Mouse (Mus musculus) stomach, postnatal 0 days (tissue): ENCODE measurements around the gene Prdm16.

Experiments used
- CTCF ChIP-seq: IDR thresholded peaks from 2 replicates; pipeline ENCODE4 v1.5.1; 2016; ENCODE audit warnings: antibody characterized with exemption, low read depth, mild to moderate bottlenecking, moderate library complexity
- EP300 ChIP-seq: optimal IDR thresholded peaks from 2 replicates; pipeline ENCODE3; 2016; ENCODE audit warnings: antibody characterized with exemption

GRCm38 (mm10) chr4:154333300-154333699 is 303.4 kb downstream of the Prdm16 start:
- TF ChIP-seq EP300 (no peak), CTCF (no peak)
